Mouse (Mus musculus): Measurements from ENCODE around the gene Socs2.

GRCm38 (mm10) chr10:95447954-95448353 lies 31.0 kb upstream of the Socs2 start:
- TF ChIP-seq CTCF (IDR thresholded peaks at IDR 0.05; ENCODE audit: extremely low read depth, insufficient read length, insufficient replicate concordance, low read depth, low read length) (no peak), POLR2A (IDR thresholded peaks at IDR 0.05; ENCODE audit: low read depth, low read length) (no peak)

Data from small intestine, adult 2 months (tissue).